Mouse (Mus musculus) intestine, embryonic 16.5 days (tissue): ENCODE measurements around the gene Ifne. TPM values are rescaled to one million over a fixed set of nuclear protein-coding genes. Genes with fewer than 3 reads are reported as not detected.

Experiments used
- microRNA counts: library from miRNA; unstranded; fragments of <30 nt; microRNA quantifications from one replicate; lab custom pipeline; 2016
- microRNA-seq: library from miRNA; unstranded; fragments of <30 nt; microRNA quantifications from one replicate; pipeline ENCODE4, GENCODE M21; 2016
- polyA plus RNA-seq: library from polyadenylated mRNA; unstranded; fragments of >200 nt; fragmentation: Nextera tagmentation; extraction: Ambion mirVana; gene quantifications from 2 replicates; pipeline ENCODE4 v1.2.1, GENCODE M21; 2015

Ifne gene
- polyA plus RNA-seq, 1 experiment from 2014 or later, result not detected

MicroRNA genes within 50 kb of the gene (microRNA counts, 519-probe panel; counts per million panel counts)
- 2,790 counts per million, percentile 69 among the panel's probes with 10 or more counts for microRNA mmu-miR-31 (lab: Ali Mortazavi, UCI)

Small RNA genes lying within 50 kb of the gene (microRNA-seq; reads per million reads assigned to microRNA genes)
- gene Mir31, result 1,716 reads per million, percentile 78 among the genes with 10 or more reads in this experiment

Other genes with a start within 250 kb of the Ifne start
- gene C87499, start 245.8 kb downstream of the Ifne start, polyA plus RNA-seq, result not detected in 2 replicates
- gene Ifna13, start 235.7 kb downstream of the Ifne start, polyA plus RNA-seq, result not detected in 2 replicates
- not detected in 2 replicates for gene Ifna16, start 203.3 kb downstream of the Ifne start, polyA plus RNA-seq
- not detected in 2 replicates for gene Ifna2, start 196.3 kb downstream of the Ifne start, polyA plus RNA-seq
- gene Ifnab, start 188.8 kb downstream of the Ifne start, polyA plus RNA-seq, result not detected in 2 replicates
- 0.62 and 1.4 TPM in 2 replicates for gene Gm26566, start 158.4 kb downstream of the Ifne start, polyA plus RNA-seq
- 63.4 and 69.9 TPM in 2 replicates for gene Klhl9, start 157.7 kb downstream of the Ifne start, polyA plus RNA-seq
- not detected in 2 replicates for gene Gm13271, start 125.3 kb downstream of the Ifne start, polyA plus RNA-seq
- 0.21 TPM in 1 of 2 replicates, not detected in the other for gene Gm13283, start 120.1 kb downstream of the Ifne start, polyA plus RNA-seq
- gene Gm13290, start 106.4 kb downstream of the Ifne start, polyA plus RNA-seq, result 0.44 and 0.83 TPM in 2 replicates
- gene Gm13289, start 103.3 kb downstream of the Ifne start, polyA plus RNA-seq, result not detected in 2 replicates
- gene Gm13272, start 100.4 kb downstream of the Ifne start, polyA plus RNA-seq, result 0.28 TPM in 1 of 2 replicates, not detected in the other
- gene Ifnz, start 98.1 kb downstream of the Ifne start, polyA plus RNA-seq, result 0.11 TPM in 1 of 2 replicates, not detected in the other
- not detected in 2 replicates for gene Gm13276, start 94.5 kb downstream of the Ifne start, polyA plus RNA-seq
- gene Gm13277, start 91.6 kb downstream of the Ifne start, polyA plus RNA-seq, result not detected in 2 replicates
- gene Gm13278, start 88.7 kb downstream of the Ifne start, polyA plus RNA-seq, result not detected in 2 replicates
- gene Gm13275, start 85.7 kb downstream of the Ifne start, polyA plus RNA-seq, result not detected in 2 replicates
- gene Gm13279, start 82.8 kb downstream of the Ifne start, polyA plus RNA-seq, result not detected in 2 replicates
- gene Gm13285, start 80.5 kb downstream of the Ifne start, polyA plus RNA-seq, result 0.47 and 0.53 TPM in 2 replicates
- not detected in 2 replicates for gene Gm13287, start 76.9 kb downstream of the Ifne start, polyA plus RNA-seq
- gene Gm13288, start 74.7 kb downstream of the Ifne start, polyA plus RNA-seq, result not detected in 2 replicates
- not detected in 2 replicates for gene Ifna7, start 64.0 kb downstream of the Ifne start, polyA plus RNA-seq
- gene Ifna11, start 60.2 kb downstream of the Ifne start, polyA plus RNA-seq, result not detected in 2 replicates
- not detected in 2 replicates for gene Ifna6, start 52.8 kb downstream of the Ifne start, polyA plus RNA-seq
- gene Ifna5, start 44.7 kb downstream of the Ifne start, polyA plus RNA-seq, result not detected in 2 replicates
- gene Ifna4, start 38.3 kb downstream of the Ifne start, polyA plus RNA-seq, result not detected in 2 replicates
- not detected in 2 replicates for gene Ifna1, start 30.1 kb downstream of the Ifne start, polyA plus RNA-seq